Mouse (Mus musculus): ENCODE measurements around the gene Rnft2. TPM values are rescaled to one million over a fixed set of nuclear protein-coding genes. Genes with fewer than 3 reads are reported as not detected.

Rnft2 gene
- polyA plus RNA-seq, 2 experiments: 3.1 to 31.4 TPM

DNA sequence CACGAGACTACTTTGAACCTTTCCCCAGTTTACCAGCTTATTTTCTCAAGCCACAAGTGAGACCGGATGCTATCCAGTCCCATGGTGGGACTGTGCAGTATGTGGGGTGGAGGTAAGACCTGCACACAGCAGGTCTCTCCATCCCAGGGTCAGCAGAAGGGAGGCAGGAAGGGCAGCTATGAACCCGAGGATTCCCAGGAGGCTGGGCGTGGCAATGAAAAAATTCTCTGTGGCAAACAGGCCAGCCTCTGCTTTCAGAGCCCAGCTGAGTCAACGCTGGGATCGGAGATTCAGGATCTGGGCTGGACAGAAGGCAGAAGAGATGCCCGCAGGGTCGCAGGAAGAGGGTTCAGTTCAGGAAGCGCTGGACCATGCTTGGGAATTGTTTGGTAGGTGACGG, 97.7 kb downstream of the Rnft2 start:
- peaks cover 10% of the 10 kb centered on the region for H3K36me3 ChIP-seq (ENCODE audit: control insufficient read depth, insufficient read depth, low read length)
- H3K9ac ChIP-seq (ENCODE audit: low read depth, low read length, severe bottlenecking): no peak overlapping the region
- H3K27ac ChIP-seq (replicated peaks; ENCODE audit: low read depth, low read length): no peak overlapping the region
- no peak for DNase-seq (ENCODE audit: low spot score)
- no peak overlapping the region for H3K4me3 ChIP-seq (replicated peaks; ENCODE audit: low read length)
- 82% methylated on average over 10 of the region's 10 CpGs for WGBS
- no peak overlapping the region for H3K4me2 ChIP-seq (replicated peaks; ENCODE audit: low read depth, low read length, severe bottlenecking)
- TF ChIP-seq POLR2A (IDR thresholded peaks at IDR 0.05; ENCODE audit: borderline replicate concordance, extremely low read depth, insufficient read depth, insufficient read length): no peak
- peaks cover 5% of the 10 kb centered on the region; the same call in 1 of the 2 replicates for H3K4me1 ChIP-seq (ENCODE audit: control insufficient read depth, insufficient read depth, low read length)
- no peaks in the 10 kb centered on the region for H3K9me3 ChIP-seq (ENCODE audit: control insufficient read depth, low read length)
- no peak for ATAC-seq (ENCODE audit: low FRiP score, low read depth)
- H3K27me3 ChIP-seq (ENCODE audit: control insufficient read depth, insufficient read depth, low read length): no peaks in the 10 kb centered on the region

DNA sequence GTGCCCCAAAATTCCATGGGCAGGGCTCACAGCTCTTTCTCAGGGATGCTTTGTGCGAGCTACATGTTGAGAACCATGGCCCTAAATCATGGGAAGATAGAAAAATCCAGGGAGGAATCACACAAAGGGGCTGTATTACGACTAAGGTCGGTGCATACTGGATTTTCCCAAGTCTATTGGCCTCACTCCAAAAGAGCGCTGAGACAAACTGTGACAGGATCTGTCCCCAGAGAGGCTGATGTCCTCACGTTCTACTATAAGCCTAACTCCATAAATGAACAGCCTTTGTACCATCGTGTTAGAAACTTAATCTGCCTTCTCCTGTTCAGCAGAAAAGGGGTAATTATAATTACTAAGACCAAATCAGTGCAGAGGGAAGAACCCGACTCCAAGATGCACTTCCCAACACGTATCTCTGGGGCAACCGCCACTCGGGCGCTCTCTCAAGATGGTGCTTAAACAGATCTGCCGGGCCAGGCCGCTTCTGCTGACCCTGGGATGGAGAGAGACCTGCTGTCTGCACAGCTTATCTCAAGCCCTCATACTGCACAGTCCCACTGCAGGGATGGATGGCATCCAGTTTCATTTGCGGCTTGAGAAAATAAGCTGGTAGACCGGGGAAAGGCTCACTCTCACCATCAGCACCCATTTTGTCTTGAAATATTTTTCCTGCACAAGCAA, 98.8 kb downstream of the Rnft2 start:
- Histone ChIP-seq H3K27ac (replicated peaks; ENCODE audit: low read depth, low read length) (no peak overlapping the region), H3K4me1 (ENCODE audit: control insufficient read depth, insufficient read depth, low read length) (peaks cover 5% of the 10 kb centered on the region; the same call in 1 of the 2 replicates), H3K4me2 (replicated peaks; ENCODE audit: low read depth, low read length, severe bottlenecking) (no peak overlapping the region), H3K4me3 (replicated peaks; ENCODE audit: low read length) (no peak overlapping the region), H3K27me3 (ENCODE audit: control insufficient read depth, insufficient read depth, low read length) (no peaks in the 10 kb centered on the region), H3K36me3 (ENCODE audit: control insufficient read depth, insufficient read depth, low read length) (peaks cover 16% of the 10 kb centered on the region), H3K9me3 (ENCODE audit: control insufficient read depth, low read length) (no peaks in the 10 kb centered on the region), H3K9ac (ENCODE audit: low read depth, low read length, severe bottlenecking) (no peak overlapping the region)
- ATAC-seq (ENCODE audit: low FRiP score, low read depth): no peak
- 79% methylated on average over 15 of the region's 15 CpGs for WGBS
- no peak for TF ChIP-seq POLR2A (IDR thresholded peaks at IDR 0.05; ENCODE audit: borderline replicate concordance, extremely low read depth, insufficient read depth, insufficient read length)
- DNase-seq (ENCODE audit: low spot score): no peak

DNA sequence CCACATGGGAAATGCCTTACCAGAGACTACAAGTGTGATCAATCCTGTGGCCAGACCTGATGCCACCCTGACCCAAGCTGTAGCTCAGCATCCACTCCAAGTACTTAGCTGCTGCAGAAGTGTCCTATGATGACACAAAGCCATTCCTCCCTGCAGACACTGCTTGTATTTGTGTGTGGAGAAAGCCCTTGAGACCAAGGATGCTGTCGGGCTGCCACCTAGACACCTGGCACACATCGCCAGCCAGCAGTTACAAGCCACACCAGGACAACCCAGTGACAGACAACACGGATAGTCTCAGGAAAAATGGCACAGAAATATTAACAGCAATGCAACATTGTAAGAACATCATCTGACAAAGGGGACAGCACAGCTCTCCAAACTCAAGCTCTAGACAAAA, 99.5 kb downstream of the Rnft2 start:
- peaks cover 5% of the 10 kb centered on the region; the same call in 1 of the 2 replicates for H3K4me1 ChIP-seq (ENCODE audit: control insufficient read depth, insufficient read depth, low read length)
- no peak for TF ChIP-seq POLR2A (IDR thresholded peaks at IDR 0.05; ENCODE audit: borderline replicate concordance, extremely low read depth, insufficient read depth, insufficient read length)
- H3K27ac ChIP-seq (replicated peaks; ENCODE audit: low read depth, low read length): no peak overlapping the region
- H3K4me3 ChIP-seq (replicated peaks; ENCODE audit: low read length): no peak overlapping the region
- WGBS: 95% methylated on average over 3 of the region's 3 CpGs
- no peak overlapping the region for H3K4me2 ChIP-seq (replicated peaks; ENCODE audit: low read depth, low read length, severe bottlenecking)
- H3K9ac ChIP-seq (ENCODE audit: low read depth, low read length, severe bottlenecking): no peak overlapping the region
- H3K27me3 ChIP-seq (ENCODE audit: control insufficient read depth, insufficient read depth, low read length): no peaks in the 10 kb centered on the region
- H3K36me3 ChIP-seq (ENCODE audit: control insufficient read depth, insufficient read depth, low read length): peaks cover 23% of the 10 kb centered on the region
- no peaks in the 10 kb centered on the region for H3K9me3 ChIP-seq (ENCODE audit: control insufficient read depth, low read length)
- no peak for ATAC-seq (ENCODE audit: low FRiP score, low read depth)
- no peak for DNase-seq (ENCODE audit: low spot score)

- ATAC-seq (ENCODE audit: low FRiP score, low read depth) (no peak), DNase-seq (ENCODE audit: low spot score) (no peak)
- H3K9ac ChIP-seq (ENCODE audit: low read depth, low read length, severe bottlenecking): no peak overlapping the region
- WGBS: 83% methylated on average over 6 of the region's 6 CpGs
- no peak for TF ChIP-seq POLR2A (IDR thresholded peaks at IDR 0.05; ENCODE audit: borderline replicate concordance, extremely low read depth, insufficient read depth, insufficient read length)
- H3K4me1 ChIP-seq (ENCODE audit: control insufficient read depth, insufficient read depth, low read length): peaks cover 5% of the 10 kb centered on the region; the same call in 1 of the 2 replicates
- H3K4me3 ChIP-seq (replicated peaks; ENCODE audit: low read length): no peak overlapping the region
- H3K27me3 ChIP-seq (ENCODE audit: control insufficient read depth, insufficient read depth, low read length): no peaks in the 10 kb centered on the region
- H3K36me3 ChIP-seq (ENCODE audit: control insufficient read depth, insufficient read depth, low read length): peaks cover 25% of the 10 kb centered on the region
- H3K4me2 ChIP-seq (replicated peaks; ENCODE audit: low read depth, low read length, severe bottlenecking): no peak overlapping the region
- no peaks in the 10 kb centered on the region for H3K9me3 ChIP-seq (ENCODE audit: control insufficient read depth, low read length)
- no peak overlapping the region for H3K27ac ChIP-seq (replicated peaks; ENCODE audit: low read depth, low read length)
Measured at GRCm38 (mm10) chr5:118144770-118145169, 100.1 kb downstream of the Rnft2 start.

GRCm38 (mm10) chr5:118144327-118144726, 100.6 kb downstream of the Rnft2 start:
- Histone ChIP-seq H3K4me1 (ENCODE audit: control insufficient read depth, insufficient read depth, low read length) (peaks cover 5% of the 10 kb centered on the region; the same call in 1 of the 2 replicates), H3K27me3 (ENCODE audit: control insufficient read depth, insufficient read depth, low read length) (no peaks in the 10 kb centered on the region), H3K4me2 (replicated peaks; ENCODE audit: low read depth, low read length, severe bottlenecking) (no peak overlapping the region), H3K9ac (ENCODE audit: low read depth, low read length, severe bottlenecking) (no peak overlapping the region), H3K4me3 (replicated peaks; ENCODE audit: low read length) (no peak overlapping the region), H3K36me3 (ENCODE audit: control insufficient read depth, insufficient read depth, low read length) (peaks cover 25% of the 10 kb centered on the region), H3K27ac (replicated peaks; ENCODE audit: low read depth, low read length) (no peak overlapping the region), H3K9me3 (ENCODE audit: control insufficient read depth, low read length) (no peaks in the 10 kb centered on the region)
- ATAC-seq (ENCODE audit: low FRiP score, low read depth) (no peak), DNase-seq (ENCODE audit: low spot score) (no peak)
- TF ChIP-seq POLR2A (IDR thresholded peaks at IDR 0.05; ENCODE audit: borderline replicate concordance, extremely low read depth, insufficient read depth, insufficient read length): no peak
- WGBS: 92% methylated on average over 4 of the region's 4 CpGs

Data from limb, embryonic 14.5 days (tissue).